In the genomic region with DNA sequence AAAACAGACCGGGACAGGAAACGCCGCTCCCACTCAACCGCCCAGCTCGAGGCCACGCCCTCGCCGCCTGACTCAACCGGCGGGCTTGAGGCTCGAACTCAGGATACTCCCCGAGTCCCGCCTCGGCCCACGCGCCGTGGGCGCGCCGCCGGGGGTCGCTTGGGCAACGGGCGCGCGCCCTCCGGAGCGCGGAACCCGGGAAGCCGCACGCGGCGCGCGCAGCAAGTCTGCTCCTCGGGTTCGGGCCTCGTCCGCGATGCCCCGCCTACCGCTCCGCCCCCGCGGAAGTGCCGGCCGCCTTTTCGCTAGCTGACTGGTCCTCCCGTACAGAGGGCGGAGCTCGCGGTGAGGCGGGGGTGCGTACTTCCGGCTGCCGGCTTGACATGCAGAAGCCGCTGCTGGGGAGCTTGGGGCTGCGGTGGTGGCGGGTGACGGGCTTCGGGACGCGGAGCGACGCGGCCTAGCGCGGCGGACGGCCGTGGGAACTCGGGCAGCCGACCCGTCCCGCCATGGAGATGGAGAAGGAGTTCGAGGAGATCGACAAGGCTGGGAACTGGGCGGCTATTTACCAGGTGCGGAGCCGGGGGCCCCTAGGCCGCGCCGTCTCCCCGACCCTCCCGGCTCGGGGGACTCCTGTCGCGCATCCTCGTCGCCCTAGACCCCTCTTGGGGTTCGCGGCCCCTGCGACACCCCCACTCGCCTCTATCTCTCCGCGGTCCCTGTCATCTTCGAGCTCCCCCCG, we compare ENCODE assay signal across 8 mouse cellular contexts. TPM values are rescaled to one million over a fixed set of nuclear protein-coding genes. Genes with fewer than 3 reads are reported as not detected.
DNase-seq lines count a peak whose midpoint lies in the region; ATAC-seq and TF ChIP-seq lines count a peak whose summit lies in the region.

A gene (plus strand): TSS at position 73 of the 742 bp plus-strand sequence.

- no peak for TF ChIP-seq POLR2A in ES-Bruce4 (IDR thresholded peaks at IDR 0.05; ENCODE audit: insufficient read depth, low read length)

- H3K9ac ChIP-seq in ES-Bruce4 (ENCODE audit: low read depth, poor library complexity, severe bottlenecking) = peak within 1 kb of the TSS; percentile 85
- peak within 1 kb of the TSS; percentile 96 for H3K9ac ChIP-seq in forebrain, embryonic 13.5 days
- H3K9ac ChIP-seq in liver, postnatal 0 days (replicated peaks) = peak within 1 kb of the TSS; percentile 88
- H3K9ac ChIP-seq in neural tube, embryonic 14.5 days (replicated peaks; ENCODE audit: low read depth, low read length) = peak within 1 kb of the TSS; percentile 87

- TF ChIP-seq CTCF in ES-Bruce4 (IDR thresholded peaks at IDR 0.05; ENCODE audit: low read depth, low read length) = no peak
- 0 out of 2 replicates have a peak, but pooled peaks have one; percentile 1 for TF ChIP-seq CTCF in liver, postnatal 0 days (IDR thresholded peaks at IDR 0.05; ENCODE audit: low read depth)

- no peaks in the 10 kb centered on the region for H3K4me1 ChIP-seq in ES-Bruce4 (ENCODE audit: control insufficient read depth, insufficient read depth, low read length)
- peaks cover 43% of the 10 kb centered on the region for H3K4me1 ChIP-seq in forebrain, embryonic 13.5 days
- peaks cover 26% of the 10 kb centered on the region for H3K4me1 ChIP-seq in liver, postnatal 0 days (ENCODE audit: insufficient read depth)
- peaks cover 29% of the 10 kb centered on the region for H3K4me1 ChIP-seq in neural tube, embryonic 14.5 days (ENCODE audit: control insufficient read depth, insufficient read depth, low read length)

- intact Hi-C loops in heart, postnatal 10 days (cut with DNase I) = no loop called here

- no peaks in the 10 kb centered on the region for H3K36me3 ChIP-seq in ES-Bruce4 (ENCODE audit: control insufficient read depth, insufficient read depth, low read length, poor library complexity, severe bottlenecking)
- H3K36me3 ChIP-seq in forebrain, embryonic 13.5 days (ENCODE audit: poor library complexity, severe bottlenecking) = no peaks in the 10 kb centered on the region
- H3K36me3 ChIP-seq in liver, postnatal 0 days (replicated peaks; ENCODE audit: insufficient read depth, low read length) = peaks cover 6% of the 10 kb centered on the region; the same call in 1 of the 2 replicates
- H3K36me3 ChIP-seq in neural tube, embryonic 14.5 days (ENCODE audit: control insufficient read depth, insufficient read depth, low read length) = no peaks in the 10 kb centered on the region

- H3K4me3 ChIP-seq in ES-Bruce4 (ENCODE audit: low read depth, low read length) = peak within 1 kb of the TSS; percentile 89
- peak within 1 kb of the TSS; percentile 98 for H3K4me3 ChIP-seq in forebrain, embryonic 13.5 days
- H3K4me3 ChIP-seq in liver, postnatal 0 days (ENCODE audit: low read depth, low read length) = peak within 1 kb of the TSS; percentile 81
- peak within 1 kb of the TSS; percentile 91 for H3K4me3 ChIP-seq in neural tube, embryonic 14.5 days (ENCODE audit: low read depth, low read length)

- DNase-seq in heart, postnatal 10 days = peak; percentile 98 to 99
- DNase-seq in large intestine, adult 2 months (ENCODE audit: low read depth, low spot score) = peak; percentile 73
- DNase-seq in liver, postnatal 0 days = peak; percentile 99
- DNase-seq in testis, postnatal 10 days (ENCODE audit: low spot score) = peak; percentile 99

- H3K9me3 ChIP-seq in ES-Bruce4 (replicated peaks; ENCODE audit: control insufficient read depth, insufficient read depth, low read length, poor library complexity, severe bottlenecking) = no peaks in the 10 kb centered on the region
- H3K9me3 ChIP-seq in forebrain, embryonic 13.5 days (replicated peaks) = no peaks in the 10 kb centered on the region
- no peaks in the 10 kb centered on the region for H3K9me3 ChIP-seq in liver, postnatal 0 days (ENCODE audit: low read length)
- no peaks in the 10 kb centered on the region for H3K9me3 ChIP-seq in neural tube, embryonic 14.5 days (ENCODE audit: control insufficient read depth, low read length)

- under 1% methylated on average over 73 of the region's 99 CpGs for WGBS in forebrain, embryonic 13.5 days
- WGBS in large intestine, adult 2 months = under 1% methylated on average over 99 of the region's 99 CpGs
- under 1% methylated on average over 74 of the region's 99 CpGs for whole genome bisulfite sequencing in liver, postnatal 0 days (ENCODE audit: insufficient replicate concordance)
- under 1% methylated on average over 92 of the region's 99 CpGs for WGBS in neural tube, embryonic 14.5 days

- H3K27me3 ChIP-seq in ES-Bruce4 (ENCODE audit: control insufficient read depth, insufficient read depth, low read length, poor library complexity, severe bottlenecking) = no peaks in the 10 kb centered on the region
- no peaks in the 10 kb centered on the region for H3K27me3 ChIP-seq in forebrain, embryonic 13.5 days
- no peaks in the 10 kb centered on the region for H3K27me3 ChIP-seq in liver, postnatal 0 days (ENCODE audit: insufficient read depth, low read length)
- H3K27me3 ChIP-seq in neural tube, embryonic 14.5 days (ENCODE audit: control insufficient read depth, insufficient read depth, low read length) = no peaks in the 10 kb centered on the region

- H3K4me2 ChIP-seq in forebrain, embryonic 13.5 days = peak within 1 kb of the TSS; percentile 86
- H3K4me2 ChIP-seq in liver, postnatal 0 days (ENCODE audit: low read depth, low read length) = peak within 1 kb of the TSS; percentile 91
- peak within 1 kb of the TSS; percentile 71 for H3K4me2 ChIP-seq in neural tube, embryonic 14.5 days (ENCODE audit: low read depth, low read length)

- peak within 1 kb of the TSS; percentile 48; the same call in 1 of the 2 replicates for H3K27ac ChIP-seq in ES-Bruce4 (ENCODE audit: insufficient read depth, low read length)
- peak within 1 kb of the TSS; percentile 65 for H3K27ac ChIP-seq in forebrain, embryonic 13.5 days
- H3K27ac ChIP-seq in liver, postnatal 0 days (ENCODE audit: low read depth) = peak within 1 kb of the TSS; percentile 78
- H3K27ac ChIP-seq in neural tube, embryonic 14.5 days (ENCODE audit: low read depth, low read length) = peak within 1 kb of the TSS; percentile 70

- ATAC-seq in cerebellum, adult (ENCODE audit: insufficient number of reproducible peaks, low FRiP score, low TSS enrichment) = peak; percentile 92
- ATAC-seq in forebrain, embryonic 13.5 days = peak; percentile 98
- peak; percentile 96 for ATAC-seq in liver, postnatal 0 days
- ATAC-seq in neural tube, embryonic 14.5 days (ENCODE audit: low read depth) = peak; percentile 97

- no peak for TF ChIP-seq EP300 in ES-Bruce4 (IDR thresholded peaks at IDR 0.05; ENCODE audit: insufficient read depth, low read depth, low read length)
- no peak for TF ChIP-seq EP300 in liver, postnatal 0 days (IDR thresholded peaks at IDR 0.05; ENCODE audit: low read depth)

RNA-seq across cellular contexts. Expression of the gene that starts here (rescaled TPM):
- 45.3 and 51.3 TPM in 2 replicates for polyA plus RNA-seq in ES-Bruce4 (2011; ENCODE audit: insufficient read depth, insufficient read length, low read depth, missing spikeins)
- 94.4 and 104 TPM in 2 replicates for polyA plus RNA-seq in forebrain, embryonic 13.5 days (2015; fragmentation: Nextera tagmentation; extraction: Ambion mirVana)
- total RNA-seq in heart, postnatal 10 days (2021) = 10 to 100 TPM; 27.3 to 34.9 TPM
- polyA plus RNA-seq in large intestine, adult 2 months (2012; rRNA removed) = 23.1 and 28.3 TPM in 2 replicates
- 31.4 and 32.4 TPM in 2 replicates for polyA plus RNA-seq in liver, postnatal 0 days (2015; fragmentation: Nextera tagmentation; extraction: Ambion mirVana)
- polyA plus RNA-seq in neural tube, embryonic 14.5 days (2014; fragmentation: Nextera tagmentation; extraction: Ambion mirVana) = 57.9 and 77.8 TPM in 2 replicates

Comparison
In these comparisons a context has a peak if more than half of its experiments do, and no peak if none do; other contexts are left out.
1. Peak in every context shown above with its lines: DNase-seq, ATAC-seq, H3K4me3 ChIP-seq and H3K27ac ChIP-seq.